Mouse (Mus musculus): ENCODE data around the gene Elmo2. TPM values are rescaled to one million over a fixed set of nuclear protein-coding genes. Genes with fewer than 3 reads are reported as not detected.

The Elmo2 gene
- polyA plus RNA-seq, 1 experiment, result 43.3 TPM

DNA sequence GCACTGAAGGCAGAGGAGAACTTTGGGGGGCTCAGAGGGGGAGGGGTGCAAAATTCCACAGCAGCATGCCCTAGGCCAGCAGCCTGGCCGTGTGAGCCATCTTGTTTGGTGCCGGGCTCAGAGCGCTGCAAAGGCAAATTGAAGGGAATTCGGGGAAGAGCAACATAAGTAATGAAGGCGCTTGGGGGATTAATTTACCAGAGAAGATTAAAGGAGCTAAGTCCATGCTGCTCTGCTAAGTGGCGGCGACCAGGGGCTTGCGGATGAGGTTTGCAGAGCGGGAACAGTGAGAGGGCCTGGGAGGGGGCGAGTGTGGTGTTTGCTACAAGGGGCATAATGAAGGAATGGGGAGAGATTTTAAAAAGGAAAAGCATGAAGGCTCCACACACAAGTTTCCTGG lies 46.9 kb downstream of the Elmo2 start:
- TF ChIP-seq EP300 (IDR thresholded peaks at IDR 0.05; ENCODE audit: insufficient read depth, low read depth, low read length) (no peak), CTCF (IDR thresholded peaks at IDR 0.05; ENCODE audit: low read depth, low read length) (no peak), POLR2A (IDR thresholded peaks at IDR 0.05; ENCODE audit: insufficient read depth, low read length) (no peak)
- H3K9me3 ChIP-seq (replicated peaks; ENCODE audit: control insufficient read depth, insufficient read depth, low read length, poor library complexity, severe bottlenecking), result no peaks in the 10 kb centered on the region
- no peak overlapping the region for H3K9ac ChIP-seq (ENCODE audit: low read depth, poor library complexity, severe bottlenecking)
- H3K27ac ChIP-seq (ENCODE audit: insufficient read depth, low read length), result no peak overlapping the region
- H3K27me3 ChIP-seq (ENCODE audit: control insufficient read depth, insufficient read depth, low read length, poor library complexity, severe bottlenecking), result no peaks in the 10 kb centered on the region
- no peak overlapping the region for H3K4me3 ChIP-seq (ENCODE audit: low read depth, low read length)
- no peaks in the 10 kb centered on the region for H3K36me3 ChIP-seq (ENCODE audit: control insufficient read depth, insufficient read depth, low read length, poor library complexity, severe bottlenecking)
- peaks cover 4% of the 10 kb centered on the region for H3K4me1 ChIP-seq (ENCODE audit: control insufficient read depth, insufficient read depth, low read length)

DNA sequence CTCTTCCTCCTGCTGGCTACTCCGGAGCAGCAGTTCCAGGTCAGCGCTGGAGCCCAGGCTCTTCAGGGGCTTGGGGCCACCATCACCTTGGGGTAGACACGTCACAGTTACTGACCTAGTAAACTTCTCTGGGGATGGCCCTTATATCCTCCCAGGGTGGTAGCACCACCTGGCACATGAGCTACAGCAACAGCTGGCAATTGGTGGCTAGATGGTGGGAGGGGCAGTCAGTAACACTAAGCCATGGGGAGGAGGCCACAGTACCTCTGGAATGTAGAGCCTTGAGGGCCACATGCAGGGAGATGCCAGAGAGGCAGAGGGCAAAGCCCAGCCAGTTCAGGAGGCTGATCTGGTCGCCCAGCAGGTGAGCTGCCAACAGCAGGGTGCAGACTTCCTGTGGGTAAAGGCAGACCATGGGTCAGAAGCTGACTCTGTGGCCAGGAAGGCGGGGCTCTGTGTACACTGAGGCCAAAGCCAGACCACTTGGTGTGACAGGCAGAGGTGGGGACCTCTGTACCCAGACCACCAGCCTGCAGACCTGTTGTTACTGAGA lies 49.0 kb downstream of the Elmo2 start:
- Histone ChIP-seq H3K27ac (ENCODE audit: insufficient read depth, low read length) (no peak overlapping the region), H3K9me3 (replicated peaks; ENCODE audit: control insufficient read depth, insufficient read depth, low read length, poor library complexity, severe bottlenecking) (no peaks in the 10 kb centered on the region), H3K4me3 (ENCODE audit: low read depth, low read length) (no peak overlapping the region), H3K4me1 (ENCODE audit: control insufficient read depth, insufficient read depth, low read length) (no peaks in the 10 kb centered on the region), H3K27me3 (ENCODE audit: control insufficient read depth, insufficient read depth, low read length, poor library complexity, severe bottlenecking) (no peaks in the 10 kb centered on the region), H3K36me3 (ENCODE audit: control insufficient read depth, insufficient read depth, low read length, poor library complexity, severe bottlenecking) (no peaks in the 10 kb centered on the region), H3K9ac (ENCODE audit: low read depth, poor library complexity, severe bottlenecking) (no peak overlapping the region)
- no peak for TF ChIP-seq POLR2A (IDR thresholded peaks at IDR 0.05; ENCODE audit: insufficient read depth, low read length)
- no peak for TF ChIP-seq CTCF (IDR thresholded peaks at IDR 0.05; ENCODE audit: low read depth, low read length)
- no peak for TF ChIP-seq EP300 (IDR thresholded peaks at IDR 0.05; ENCODE audit: insufficient read depth, low read depth, low read length)

DNA sequence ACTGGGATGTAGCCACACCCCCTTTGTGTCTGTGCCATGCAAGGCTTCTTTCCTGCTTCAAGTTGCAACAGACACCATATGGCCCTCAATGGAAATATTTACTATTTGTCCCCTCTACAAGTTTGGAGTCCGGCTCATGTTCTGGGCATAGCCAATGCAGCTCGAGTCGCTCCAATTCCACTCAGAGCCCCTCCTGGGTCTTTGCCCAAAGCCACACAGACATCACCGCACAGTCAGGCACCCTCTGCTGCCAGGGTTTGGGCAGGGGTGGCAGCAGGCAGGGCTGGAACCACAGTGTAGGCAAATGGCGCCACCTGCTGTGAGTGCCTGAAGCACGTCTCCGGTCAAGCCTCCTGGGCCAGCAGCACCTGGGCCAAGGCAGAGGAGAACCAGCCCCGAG lies 50.5 kb downstream of the Elmo2 start:
- Histone ChIP-seq H3K4me1 (ENCODE audit: control insufficient read depth, insufficient read depth, low read length) (no peaks in the 10 kb centered on the region), H3K36me3 (ENCODE audit: control insufficient read depth, insufficient read depth, low read length, poor library complexity, severe bottlenecking) (no peaks in the 10 kb centered on the region), H3K9me3 (replicated peaks; ENCODE audit: control insufficient read depth, insufficient read depth, low read length, poor library complexity, severe bottlenecking) (no peaks in the 10 kb centered on the region), H3K27me3 (ENCODE audit: control insufficient read depth, insufficient read depth, low read length, poor library complexity, severe bottlenecking) (no peaks in the 10 kb centered on the region), H3K27ac (ENCODE audit: insufficient read depth, low read length) (no peak overlapping the region), H3K9ac (ENCODE audit: low read depth, poor library complexity, severe bottlenecking) (no peak overlapping the region), H3K4me3 (ENCODE audit: low read depth, low read length) (no peak overlapping the region)
- TF ChIP-seq EP300 (IDR thresholded peaks at IDR 0.05; ENCODE audit: insufficient read depth, low read depth, low read length) (no peak), CTCF (IDR thresholded peaks at IDR 0.05; ENCODE audit: low read depth, low read length) (peak; percentile 94)

DNA sequence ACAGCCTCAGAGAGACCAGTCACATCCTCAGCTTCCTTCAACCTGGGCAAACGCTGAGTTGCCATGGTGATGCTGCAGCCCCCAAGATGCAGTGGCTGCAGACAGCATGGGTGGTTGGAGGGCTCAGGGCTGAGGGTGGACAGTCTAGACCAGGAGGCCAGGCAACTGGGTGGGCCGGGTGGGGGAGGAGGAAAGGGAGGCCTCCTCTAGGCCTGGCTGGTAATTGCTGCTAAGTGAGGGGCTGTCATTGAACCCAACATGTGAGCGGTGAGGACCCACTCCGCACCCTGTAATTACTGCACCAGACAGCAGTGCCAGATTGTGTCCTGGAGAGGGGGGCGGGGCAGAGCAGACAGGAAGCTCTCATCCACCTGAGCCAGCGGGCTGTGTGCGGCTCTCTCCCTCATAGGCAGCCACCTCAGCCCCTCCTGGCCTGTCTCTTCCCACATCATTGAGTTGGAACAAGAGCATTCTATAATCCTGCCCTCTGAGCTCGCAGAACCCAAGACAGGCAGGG lies 51.1 kb downstream of the Elmo2 start:
- Histone ChIP-seq H3K4me1 (ENCODE audit: control insufficient read depth, insufficient read depth, low read length) (no peaks in the 10 kb centered on the region), H3K27ac (ENCODE audit: insufficient read depth, low read length) (no peak overlapping the region)

DNA sequence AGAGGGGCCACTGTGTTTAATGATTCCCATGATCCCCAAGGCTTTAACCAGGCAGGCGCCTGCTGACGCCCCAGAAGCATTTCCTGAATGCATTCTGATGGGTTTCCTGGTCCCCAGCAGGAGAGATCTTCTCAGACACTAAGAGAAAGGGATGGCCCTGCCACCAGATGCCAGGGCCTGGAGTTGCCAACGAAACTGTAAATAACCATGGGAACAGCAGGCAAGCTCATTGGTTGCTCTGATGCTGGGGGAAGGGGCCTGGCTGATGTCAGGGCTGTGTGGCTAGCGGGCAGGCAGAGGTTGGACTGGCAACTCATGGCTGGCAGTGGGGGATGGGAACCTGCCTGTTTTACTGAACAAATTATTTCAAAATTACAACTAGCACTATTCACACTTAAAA lies 52.7 kb downstream of the Elmo2 start:
- Histone ChIP-seq H3K9me3 (replicated peaks; ENCODE audit: control insufficient read depth, insufficient read depth, low read length, poor library complexity, severe bottlenecking) (no peaks in the 10 kb centered on the region), H3K9ac (ENCODE audit: low read depth, poor library complexity, severe bottlenecking) (no peak overlapping the region), H3K27me3 (ENCODE audit: control insufficient read depth, insufficient read depth, low read length, poor library complexity, severe bottlenecking) (no peaks in the 10 kb centered on the region), H3K4me3 (ENCODE audit: low read depth, low read length) (no peak overlapping the region), H3K36me3 (ENCODE audit: control insufficient read depth, insufficient read depth, low read length, poor library complexity, severe bottlenecking) (no peaks in the 10 kb centered on the region), H3K27ac (ENCODE audit: insufficient read depth, low read length) (no peak overlapping the region), H3K4me1 (ENCODE audit: control insufficient read depth, insufficient read depth, low read length) (no peaks in the 10 kb centered on the region)
- TF ChIP-seq CTCF (IDR thresholded peaks at IDR 0.05; ENCODE audit: low read depth, low read length) (no peak), POLR2A (IDR thresholded peaks at IDR 0.05; ENCODE audit: insufficient read depth, low read length) (no peak), EP300 (IDR thresholded peaks at IDR 0.05; ENCODE audit: insufficient read depth, low read depth, low read length) (no peak)

More for the DNA sequence above, 51.1 kb downstream of the Elmo2 start:
- Histone ChIP-seq H3K36me3 (ENCODE audit: control insufficient read depth, insufficient read depth, low read length, poor library complexity, severe bottlenecking) (no peaks in the 10 kb centered on the region), H3K9me3 (replicated peaks; ENCODE audit: control insufficient read depth, insufficient read depth, low read length, poor library complexity, severe bottlenecking) (no peaks in the 10 kb centered on the region), H3K27me3 (ENCODE audit: control insufficient read depth, insufficient read depth, low read length, poor library complexity, severe bottlenecking) (no peaks in the 10 kb centered on the region), H3K9ac (ENCODE audit: low read depth, poor library complexity, severe bottlenecking) (no peak overlapping the region), H3K4me3 (ENCODE audit: low read depth, low read length) (no peak overlapping the region)
- TF ChIP-seq POLR2A (IDR thresholded peaks at IDR 0.05; ENCODE audit: insufficient read depth, low read length), result no peak
- no peak for TF ChIP-seq CTCF (IDR thresholded peaks at IDR 0.05; ENCODE audit: low read depth, low read length)
- TF ChIP-seq EP300 (IDR thresholded peaks at IDR 0.05; ENCODE audit: insufficient read depth, low read depth, low read length), result no peak

DNA sequence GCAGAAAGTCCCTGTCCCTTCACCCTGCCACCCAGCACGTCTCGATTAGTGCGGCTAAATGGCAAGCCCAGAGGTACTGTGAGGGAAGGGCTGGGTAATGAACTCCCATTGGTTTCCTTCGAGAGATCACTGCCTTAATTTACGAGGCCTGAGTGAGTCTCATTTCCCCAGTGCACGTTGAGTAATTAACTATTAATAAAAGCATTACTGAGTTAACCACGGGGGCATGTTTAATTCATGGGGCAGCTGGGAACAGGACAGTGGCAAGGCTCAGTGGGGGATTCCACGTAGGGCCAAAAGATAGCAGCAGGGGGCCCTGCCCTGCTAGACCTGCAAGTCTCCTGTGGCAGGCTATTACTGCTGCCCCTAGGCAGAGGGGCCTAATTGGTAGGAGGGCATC lies 55.0 kb downstream of the Elmo2 start:
- Histone ChIP-seq H3K9ac (ENCODE audit: low read depth, poor library complexity, severe bottlenecking) (no peak overlapping the region), H3K4me3 (ENCODE audit: low read depth, low read length) (no peak overlapping the region), H3K27me3 (ENCODE audit: control insufficient read depth, insufficient read depth, low read length, poor library complexity, severe bottlenecking) (no peaks in the 10 kb centered on the region), H3K27ac (ENCODE audit: insufficient read depth, low read length) (no peak overlapping the region), H3K36me3 (ENCODE audit: control insufficient read depth, insufficient read depth, low read length, poor library complexity, severe bottlenecking) (no peaks in the 10 kb centered on the region), H3K9me3 (replicated peaks; ENCODE audit: control insufficient read depth, insufficient read depth, low read length, poor library complexity, severe bottlenecking) (no peaks in the 10 kb centered on the region), H3K4me1 (ENCODE audit: control insufficient read depth, insufficient read depth, low read length) (no peaks in the 10 kb centered on the region)
- TF ChIP-seq POLR2A (IDR thresholded peaks at IDR 0.05; ENCODE audit: insufficient read depth, low read length) (no peak), CTCF (IDR thresholded peaks at IDR 0.05; ENCODE audit: low read depth, low read length) (no peak), EP300 (IDR thresholded peaks at IDR 0.05; ENCODE audit: insufficient read depth, low read depth, low read length) (no peak)

Measured in ES-Bruce4 (cell line).